Mouse (Mus musculus) midbrain, embryonic 11.5 days (tissue): ENCODE results near the gene Slc9a5. TPM values are rescaled to one million over a fixed set of nuclear protein-coding genes. Genes with fewer than 3 reads are reported as not detected.

ENCODE experiments used
- ATAC-seq: fragments of 200-750 bp; cut with Nextera tagmentation; 2 replicates; pipeline ENCODE4 v1.8.0; 2017; ENCODE audit warnings: moderate TSS enrichment, moderate library complexity; ENCODE audit not compliant: low FRiP score
- DNase-seq: peaks from one replicate; pipeline ENCODE4 v3.0.0; 2015; ENCODE audit warnings: low spot score; ENCODE audit errors: missing footprints
- H3K27ac ChIP-seq: fragments of 300-500 bp; sonication (generic); 2 replicates; pipeline ENCODE4 v1.5.1; 2014; ENCODE audit warnings: low read depth, low read length
- H3K27me3 ChIP-seq: fragments of 300-500 bp; sonication (generic); 2 replicates; pipeline ENCODE4 v1.6.1; 2014; ENCODE audit warnings: mild to moderate bottlenecking, low read length, moderate library complexity, mixed read lengths; ENCODE audit not compliant: control insufficient read depth, insufficient read depth
- H3K36me3 ChIP-seq: fragments of 300-500 bp; sonication (generic); 2 replicates; pipeline ENCODE4 v1.6.1; 2014; ENCODE audit warnings: mild to moderate bottlenecking, low read length, moderate library complexity, mixed read lengths; ENCODE audit not compliant: control insufficient read depth, insufficient read depth
- H3K4me1 ChIP-seq: fragments of 300-500 bp; sonication (generic); 2 replicates; pipeline ENCODE4 v1.6.1; 2014; ENCODE audit warnings: low read length; ENCODE audit not compliant: control insufficient read depth, insufficient read depth
- H3K4me2 ChIP-seq: fragments of 300-500 bp; sonication (generic); 2 replicates; pipeline ENCODE4 v1.6.1; 2014; ENCODE audit warnings: mild to moderate bottlenecking, moderate library complexity
- H3K4me3 ChIP-seq: fragments of 300-500 bp; sonication (generic); 2 replicates; pipeline ENCODE4 v1.5.1; 2014; ENCODE audit warnings: low read depth, low read length
- H3K9ac ChIP-seq: fragments of 300-500 bp; sonication (generic); 2 replicates; pipeline ENCODE4 v1.6.1; 2014; ENCODE audit warnings: low read length
- H3K9me3 ChIP-seq: fragments of 300-500 bp; sonication (generic); 2 replicates; pipeline ENCODE4 v1.6.1; 2016; ENCODE audit warnings: low read length; ENCODE audit not compliant: control insufficient read depth
- WGBS: fragments of 180-500 bp; shearing (Covaris S2); extraction: QIAGEN DNeasy Blood & Tissue Kit; methylation state at CpG from one replicate; pipeline ENCODE4 v1.1.7; 2014; 5-methylcytosine and 5-hydroxymethylcytosine counted together
- polyA plus RNA-seq: library from polyadenylated mRNA; unstranded; fragments of >200 nt; fragmentation: Nextera tagmentation; extraction: Ambion mirVana; gene quantifications from 2 replicates; pipeline ENCODE4 v1.2.1, GENCODE M21; 2014

Slc9a5 gene
- polyA plus RNA-seq, 1 experiment from 2014 or later = 3.2 TPM

DNA sequence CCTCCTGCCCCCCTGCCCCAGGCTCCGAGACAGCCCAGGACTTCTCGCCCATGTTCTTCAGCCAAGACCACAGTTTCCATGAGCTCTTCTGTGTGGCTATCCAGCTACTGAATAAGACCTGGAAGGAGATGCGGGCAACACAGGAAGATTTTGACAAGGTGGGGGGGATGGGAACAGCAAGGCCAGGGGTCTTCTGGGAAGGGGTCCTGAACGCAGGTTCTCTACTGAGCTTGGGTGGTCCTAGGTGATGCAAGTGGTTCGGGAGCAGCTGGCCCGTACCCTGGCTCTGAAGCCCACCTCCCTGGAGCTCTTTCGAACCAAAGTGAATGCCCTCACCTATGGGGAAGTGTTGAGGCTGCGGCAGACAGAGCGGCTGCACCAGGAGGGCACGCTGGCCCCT is 40.2 kb upstream of the Slc9a5 start:
- H3K27me3 ChIP-seq = no peaks in the 10 kb centered on the region
- DNase-seq (no peak), ATAC-seq (no peak)
- H3K9me3 ChIP-seq = no peaks in the 10 kb centered on the region
- peaks cover 8% of the 10 kb centered on the region for H3K4me1 ChIP-seq
- peaks cover 13% of the 10 kb centered on the region; the same call in 1 of the 2 replicates for H3K36me3 ChIP-seq
- no peak overlapping the region for H3K9ac ChIP-seq
- H3K27ac ChIP-seq = no peak overlapping the region
- H3K4me2 ChIP-seq = no peak overlapping the region
- WGBS = 92% methylated on average over 10 of the region's 10 CpGs
- H3K4me3 ChIP-seq = no peak overlapping the region

DNA sequence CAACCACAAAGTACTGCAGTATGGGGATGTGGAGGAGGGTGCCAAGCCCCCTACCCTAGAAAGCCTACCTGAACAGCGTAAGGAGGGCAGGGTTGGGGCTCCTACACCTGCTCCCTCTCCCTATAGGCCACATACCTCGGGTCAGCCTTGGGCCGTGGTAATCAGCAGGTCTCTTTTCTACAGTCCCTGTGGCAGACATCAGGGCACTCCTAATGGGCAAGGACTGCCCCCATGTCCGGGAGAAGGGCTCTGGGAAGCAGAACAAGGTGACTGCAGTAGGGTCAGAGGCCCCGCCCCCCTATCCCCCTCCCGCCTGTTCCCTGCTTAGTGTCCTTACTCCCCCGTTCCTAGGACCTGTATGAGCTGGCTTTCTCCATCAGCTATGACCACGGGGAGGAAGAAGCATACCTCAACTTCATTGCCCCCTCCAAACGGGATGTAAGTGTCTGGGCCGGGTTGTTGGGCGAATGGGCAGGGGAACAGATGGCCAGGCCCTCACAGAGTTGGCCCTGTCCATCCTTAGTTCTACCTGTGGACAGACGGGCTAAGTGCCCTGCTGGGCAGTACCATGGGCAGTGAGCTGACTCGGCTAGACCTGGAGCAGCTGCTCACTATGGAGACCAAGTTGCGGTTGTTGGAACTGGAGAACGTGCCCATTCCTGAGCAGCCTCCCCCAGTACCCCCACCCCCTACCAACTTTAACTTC is 39.3 kb upstream of the Slc9a5 start:
- WGBS = 86% methylated on average over 15 of the region's 15 CpGs
- Histone ChIP-seq H3K27ac (no peak overlapping the region), H3K4me2 (no peak overlapping the region), H3K4me1 (peaks cover 8% of the 10 kb centered on the region), H3K9me3 (no peaks in the 10 kb centered on the region), H3K36me3 (peaks cover 15% of the 10 kb centered on the region), H3K9ac (no peak overlapping the region), H3K4me3 (no peak overlapping the region), H3K27me3 (no peaks in the 10 kb centered on the region)
- ATAC-seq (no peak), DNase-seq (peak; percentile 44)

- WGBS = 85% methylated on average over 8 of the region's 8 CpGs
- Histone ChIP-seq H3K9me3 (no peaks in the 10 kb centered on the region), H3K4me3 (no peak overlapping the region), H3K9ac (no peak overlapping the region), H3K27ac (no peak overlapping the region), H3K27me3 (no peaks in the 10 kb centered on the region), H3K4me1 (peaks cover 8% of the 10 kb centered on the region), H3K4me2 (no peak overlapping the region), H3K36me3 (peaks cover 15% of the 10 kb centered on the region)
- DNase-seq = peak; percentile 44
- no peak for ATAC-seq
Observed at GRCm38 (mm10) chr8:105310118-105310517, 38.5 kb upstream of the Slc9a5 start.

DNA sequence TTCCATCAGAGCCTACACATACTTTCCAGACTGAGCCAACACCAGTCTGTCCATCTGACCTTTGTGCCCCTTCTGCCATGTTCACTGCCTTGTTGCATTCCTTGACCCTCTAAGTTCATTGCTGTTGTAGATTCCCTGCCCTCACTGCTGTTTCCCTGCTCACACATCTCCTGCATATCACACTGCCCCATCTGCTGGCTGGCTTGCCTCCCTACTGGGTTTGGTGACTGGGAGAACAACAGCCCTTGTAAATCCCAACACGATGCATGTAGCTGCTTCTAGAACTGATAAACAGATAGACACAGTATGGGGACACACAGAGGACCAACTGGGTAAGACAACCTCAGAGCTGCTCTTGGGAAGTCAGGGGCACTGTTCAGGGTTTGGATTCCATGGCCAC is 36.9 kb upstream of the Slc9a5 start:
- H3K36me3 ChIP-seq = peaks cover 15% of the 10 kb centered on the region
- H3K4me2 ChIP-seq = no peak overlapping the region
- no peaks in the 10 kb centered on the region for H3K4me1 ChIP-seq
- DNase-seq (peak; percentile 56), ATAC-seq (no peak)
- H3K9ac ChIP-seq = no peak overlapping the region
- H3K27ac ChIP-seq = no peak overlapping the region
- no peaks in the 10 kb centered on the region for H3K27me3 ChIP-seq
- H3K9me3 ChIP-seq = no peaks in the 10 kb centered on the region
- H3K4me3 ChIP-seq = no peak overlapping the region
- 79% methylated on average over 1 of the region's 1 CpGs for WGBS

DNA sequence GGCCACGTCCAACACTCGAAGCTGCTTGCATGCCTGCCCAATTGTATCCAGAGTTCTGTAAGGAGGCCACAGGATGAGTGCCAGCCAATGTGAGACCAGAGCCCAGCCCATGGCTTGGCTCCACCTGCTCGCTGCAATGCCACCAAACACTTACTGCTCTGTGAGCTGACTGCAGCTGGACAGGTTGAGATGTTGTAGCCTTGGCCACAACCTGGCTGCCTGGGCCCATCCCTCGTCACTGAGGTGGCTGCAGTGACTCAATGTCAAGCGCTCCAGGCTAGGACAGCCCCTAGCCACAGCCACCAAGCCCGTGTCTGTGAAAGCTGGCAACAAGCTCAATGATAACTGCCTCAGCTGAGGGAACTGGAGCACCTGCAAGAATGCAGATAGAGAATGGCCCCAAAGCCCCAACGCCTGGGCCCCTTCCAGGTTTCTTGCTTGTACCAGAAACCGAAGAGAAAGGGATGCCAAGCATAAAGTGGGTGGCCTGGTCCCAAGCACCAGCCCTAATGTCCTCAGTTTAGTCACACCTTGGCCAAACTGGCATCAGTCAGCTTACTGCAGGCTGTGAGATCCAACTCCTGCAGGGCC is 35.7 kb upstream of the Slc9a5 start:
- peaks cover 10% of the 10 kb centered on the region for H3K36me3 ChIP-seq

GRCm38 (mm10) chr8:105313622-105314402 is 34.8 kb upstream of the Slc9a5 start:
- 82% methylated on average over 9 of the region's 9 CpGs for WGBS
- Histone ChIP-seq H3K36me3 (peaks cover 7% of the 10 kb centered on the region), H3K27ac (no peak overlapping the region), H3K9me3 (no peaks in the 10 kb centered on the region), H3K4me3 (no peak overlapping the region), H3K9ac (no peak overlapping the region), H3K4me2 (no peak overlapping the region), H3K27me3 (no peaks in the 10 kb centered on the region), H3K4me1 (no peaks in the 10 kb centered on the region)
- DNase-seq = peak; percentile 65
- ATAC-seq = no peak

More for the DNA sequence above, 35.7 kb upstream of the Slc9a5 start:
- Histone ChIP-seq H3K9ac (no peak overlapping the region), H3K4me1 (no peaks in the 10 kb centered on the region), H3K27ac (no peak overlapping the region), H3K4me2 (no peak overlapping the region), H3K4me3 (no peak overlapping the region), H3K27me3 (no peaks in the 10 kb centered on the region), H3K9me3 (no peaks in the 10 kb centered on the region)
- ATAC-seq = no peak
- 86% methylated on average over 8 of the region's 8 CpGs for WGBS
- DNase-seq = peak; percentile 53

- peaks cover 7% of the 10 kb centered on the region for H3K36me3 ChIP-seq
- 93% methylated on average over 18 of the region's 18 CpGs for WGBS
- no peak overlapping the region for H3K4me2 ChIP-seq
- H3K4me1 ChIP-seq = no peaks in the 10 kb centered on the region
- H3K9me3 ChIP-seq = no peaks in the 10 kb centered on the region
- no peak overlapping the region for H3K27ac ChIP-seq
- H3K27me3 ChIP-seq = no peaks in the 10 kb centered on the region
- peak; percentile 69 for DNase-seq
- no peak overlapping the region for H3K9ac ChIP-seq
- no peak overlapping the region for H3K4me3 ChIP-seq
- ATAC-seq = no peak
Observed at GRCm38 (mm10) chr8:105315073-105315769, 33.4 kb upstream of the Slc9a5 start.

DNA sequence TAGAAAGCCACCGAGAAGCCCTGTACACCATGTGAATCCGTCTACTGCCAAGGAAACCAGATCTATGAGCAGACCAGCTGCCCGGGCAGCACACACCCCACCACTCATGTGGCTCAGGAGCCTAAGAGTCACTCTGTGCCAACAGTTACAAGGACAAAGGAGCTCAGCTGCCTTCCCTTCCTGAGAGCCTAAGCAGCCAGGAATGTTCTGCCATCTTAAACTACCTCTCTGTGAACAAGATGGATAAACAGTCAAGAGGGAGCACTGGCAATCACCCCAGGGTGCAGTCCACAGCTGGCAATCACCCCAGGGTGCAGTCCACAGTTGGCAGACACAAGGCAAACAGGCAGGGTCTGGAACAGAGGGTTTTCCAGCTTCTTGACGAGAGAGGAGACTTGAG is 30.7 kb upstream of the Slc9a5 start:
- no peak for DNase-seq

More for the DNA sequence above, 30.7 kb upstream of the Slc9a5 start:
- ATAC-seq = no peak
- peaks cover 5% of the 10 kb centered on the region for H3K36me3 ChIP-seq
- H3K27ac ChIP-seq = no peak overlapping the region
- H3K9ac ChIP-seq = no peak overlapping the region
- no peaks in the 10 kb centered on the region for H3K4me1 ChIP-seq
- no peaks in the 10 kb centered on the region for H3K27me3 ChIP-seq
- H3K9me3 ChIP-seq = no peaks in the 10 kb centered on the region
- no peak overlapping the region for H3K4me3 ChIP-seq
- 92% methylated on average over 4 of the region's 4 CpGs for WGBS
- no peak overlapping the region for H3K4me2 ChIP-seq
